Mouse (Mus musculus) layer of hippocampus, postnatal 25 days (tissue): Measurements from ENCODE around the gene Mindy4b-ps. TPM values are rescaled to one million over a fixed set of nuclear protein-coding genes. Genes with fewer than 3 reads are reported as not detected.

Experiments
- DNase-seq, 2 experiments: peaks; one replicate each; pipeline ENCODE4 v3.0.0; 2022; ENCODE audit warnings: mixed read lengths in 2 of 2, low spot score in 1 of 2; ENCODE audit errors: extremely low spot score in 1 of 2
- total RNA-seq, 2 experiments: library from RNA; stranded (reverse); gene quantifications; 2 replicates each; pipeline ENCODE4 v1.2.3; 2021

Gene Mindy4b-ps
- total RNA-seq, 2 experiments from 2014 or later, result 1.4 to 1.5 TPM

DNA sequence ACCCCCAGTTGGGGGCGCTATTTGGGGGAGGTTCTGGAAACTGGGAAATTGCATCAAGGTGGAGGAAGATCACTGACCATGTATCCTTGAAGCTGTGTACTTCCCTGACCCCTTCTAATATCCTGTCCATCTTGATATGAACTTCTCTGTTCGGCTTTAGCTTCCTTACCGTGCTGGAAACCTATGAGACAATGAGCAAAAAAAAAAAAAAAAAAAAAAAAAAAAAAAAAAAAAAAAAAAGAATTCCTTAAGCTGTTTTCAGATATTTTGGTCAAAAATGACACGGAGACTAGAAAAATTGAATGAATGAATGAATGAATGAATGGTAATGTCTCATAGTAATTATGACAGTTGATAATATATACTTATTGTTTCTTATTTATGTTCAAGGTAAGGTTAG is 35.6 kb downstream of the Mindy4b-ps start:
- DNase-seq, result no peak

DNA sequence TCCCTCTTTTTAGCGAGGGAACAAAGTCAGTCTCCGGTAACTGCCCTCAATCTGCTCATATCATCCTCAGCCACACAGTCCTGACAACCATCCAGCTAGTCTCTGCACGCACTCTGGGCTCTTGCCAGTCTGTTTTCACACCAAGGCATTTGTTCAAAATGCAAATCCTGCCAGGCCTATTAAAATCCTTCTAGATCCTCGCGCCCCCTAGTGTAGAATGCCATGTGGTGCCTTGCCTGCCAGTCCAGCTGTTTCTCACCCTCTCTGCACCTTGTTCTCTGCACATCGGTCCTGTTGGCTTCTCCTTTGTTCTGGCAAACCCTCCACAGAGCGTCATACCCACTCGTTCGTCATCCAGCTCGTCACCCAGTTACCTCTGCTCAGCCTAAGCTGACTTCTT is 36.2 kb downstream of the Mindy4b-ps start:
- DNase-seq, result peak; percentile 40 to 67

DNA sequence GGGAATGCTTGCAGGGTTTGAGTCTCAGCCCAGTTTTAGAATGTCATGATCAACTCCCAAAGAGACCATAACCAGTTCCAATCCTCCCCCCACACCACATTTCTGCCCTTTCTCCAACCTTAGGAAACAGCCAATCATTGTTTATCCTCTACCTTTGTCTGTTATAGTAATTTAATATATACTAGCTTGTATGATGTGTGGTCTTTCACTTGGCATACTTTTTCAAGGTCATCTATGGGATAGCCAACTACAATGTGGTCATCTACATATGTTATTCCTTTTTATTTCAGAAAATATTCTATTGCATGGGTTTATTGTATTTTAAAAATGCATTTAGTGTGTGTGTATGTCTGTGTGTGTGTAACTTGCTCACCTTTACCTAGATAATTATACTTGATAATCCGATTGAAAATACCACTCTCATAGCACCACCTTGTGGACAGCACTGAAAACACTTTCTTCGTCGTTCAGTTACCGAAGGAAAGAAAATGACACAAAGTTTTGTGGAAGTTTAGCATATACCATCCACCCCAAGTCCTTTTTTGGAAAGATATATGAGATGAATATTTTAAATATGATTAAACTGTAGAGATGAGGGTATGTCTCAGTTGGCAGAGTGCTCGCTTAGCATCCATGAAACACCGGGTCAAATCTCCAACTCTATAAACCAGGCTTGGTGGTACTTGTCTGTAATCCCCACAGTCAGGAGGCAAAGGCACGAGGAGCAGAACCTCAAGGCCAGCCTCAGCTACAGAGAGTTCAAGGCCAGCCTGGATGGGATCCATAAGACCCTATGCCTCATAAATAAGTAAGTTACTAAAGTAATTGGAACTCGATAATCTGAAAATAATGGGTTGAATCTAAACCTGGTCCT is 37.7 kb downstream of the Mindy4b-ps start:
- DNase-seq, result peak in 1 of 2 experiments; percentile 21

DNA sequence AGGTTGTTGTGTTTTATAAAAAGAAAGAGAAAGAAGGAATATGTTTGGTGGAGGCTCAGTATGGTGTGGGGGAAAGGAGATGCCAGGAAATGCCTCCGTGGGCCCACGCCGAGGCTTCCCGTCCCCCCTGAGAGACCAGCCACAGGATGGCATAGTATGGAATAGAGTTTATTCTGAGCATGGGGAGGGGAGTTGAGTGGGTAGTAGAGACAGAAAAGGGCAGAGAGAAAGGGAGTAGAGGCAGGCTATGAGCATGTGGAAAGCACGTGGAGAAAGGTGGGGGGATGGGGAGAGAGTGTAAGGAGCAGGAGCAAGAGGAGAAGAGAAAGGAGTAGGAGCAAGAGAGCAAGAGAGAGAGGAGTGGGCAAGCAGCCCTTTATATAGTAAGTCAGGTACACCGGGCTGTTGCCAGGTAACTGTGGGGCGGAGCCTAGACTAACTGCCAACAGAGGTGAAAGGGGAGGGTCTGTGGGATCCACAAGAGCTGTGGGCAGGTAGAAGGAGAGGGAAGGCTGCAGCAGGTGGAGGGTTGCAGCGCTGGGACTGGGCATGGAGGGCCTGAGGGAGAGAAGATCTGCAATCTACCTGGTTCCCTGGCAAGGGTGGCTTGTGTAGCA is 38.4 kb downstream of the Mindy4b-ps start:
- no peak for DNase-seq

DNA sequence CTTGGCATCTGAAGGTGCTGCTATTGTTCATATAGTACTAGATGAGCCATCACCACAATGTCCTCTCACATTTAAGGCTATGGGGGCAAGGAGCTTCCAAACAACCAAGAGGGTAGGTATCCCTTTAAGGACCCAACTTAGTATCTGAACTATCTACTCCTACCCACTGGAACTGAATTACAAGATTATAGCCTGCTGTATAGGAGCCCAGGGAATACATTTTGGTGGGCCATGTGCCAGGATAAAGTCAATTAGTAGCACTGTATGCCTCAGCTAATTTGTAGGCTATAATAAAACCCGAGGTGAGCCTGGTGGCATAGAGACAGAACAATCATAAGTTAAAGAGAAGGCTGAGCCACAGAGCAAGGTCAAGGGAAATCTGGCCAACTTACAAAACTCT is 65.7 kb downstream of the Mindy4b-ps start:
- DNase-seq, result no peak

DNA sequence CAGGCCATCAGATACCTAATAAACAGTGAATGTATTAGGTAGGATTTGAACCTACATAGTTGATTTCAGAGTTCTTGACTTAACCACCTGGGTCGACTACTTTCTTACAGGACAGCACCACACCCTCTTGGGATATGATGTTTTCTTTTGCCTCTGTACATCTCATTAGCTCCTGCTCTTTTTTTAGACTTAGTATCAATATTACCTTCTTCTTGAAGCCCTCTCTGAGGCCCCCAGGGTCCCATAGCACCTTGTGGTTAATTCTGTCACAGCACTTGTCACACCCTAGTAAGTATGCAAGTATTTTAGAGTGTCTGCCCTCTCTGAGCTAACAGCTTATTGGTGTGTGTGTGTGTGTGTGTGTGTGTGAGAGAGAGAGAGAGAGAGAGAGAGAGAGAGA is 66.3 kb downstream of the Mindy4b-ps start:
- DNase-seq, result no peak

- DNase-seq, result no peak
Measured at GRCm38 (mm10) chr3:58754361-58754760, 67.8 kb downstream of the Mindy4b-ps start.

DNA sequence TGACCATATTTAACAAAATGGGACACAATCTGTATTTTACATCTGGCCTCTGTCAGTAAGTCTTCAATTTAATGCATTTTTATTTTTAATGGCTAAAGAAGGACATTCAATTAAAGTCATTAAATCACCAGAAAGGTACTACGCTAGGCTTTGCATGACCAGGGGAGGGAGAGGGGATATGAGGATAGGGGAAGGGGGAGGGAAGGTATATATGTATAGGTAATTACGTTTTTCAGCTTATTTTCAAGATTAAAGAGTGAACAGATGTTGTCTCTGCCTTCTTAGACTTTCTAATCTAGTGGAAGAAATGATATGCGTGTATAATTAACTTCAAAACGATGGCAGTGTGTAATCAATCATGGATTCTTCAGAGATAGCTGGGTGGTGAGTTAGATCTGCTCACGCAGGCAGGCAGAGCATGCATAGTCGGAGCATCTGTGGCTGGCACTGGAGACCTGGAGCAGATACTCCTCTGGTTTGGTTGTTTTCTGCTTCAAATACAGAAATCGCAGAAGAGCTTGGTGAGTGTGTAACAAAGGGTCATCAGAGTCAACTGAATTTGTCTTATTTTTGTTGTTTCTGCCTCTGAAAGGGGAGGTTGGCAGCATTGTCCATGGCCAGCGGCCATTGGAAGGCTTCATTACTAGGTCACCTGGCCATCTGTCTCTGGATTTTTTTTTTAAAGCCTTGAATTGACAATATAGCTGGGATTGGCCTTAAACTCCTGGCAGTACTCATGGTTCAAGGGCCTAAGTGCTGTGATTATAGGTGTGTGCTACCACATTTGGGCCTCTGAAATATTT is 70.1 kb downstream of the Mindy4b-ps start:
- DNase-seq, result no peak

- no peak for DNase-seq
Measured at GRCm38 (mm10) chr3:58748724-58749123, 73.4 kb downstream of the Mindy4b-ps start.

DNA sequence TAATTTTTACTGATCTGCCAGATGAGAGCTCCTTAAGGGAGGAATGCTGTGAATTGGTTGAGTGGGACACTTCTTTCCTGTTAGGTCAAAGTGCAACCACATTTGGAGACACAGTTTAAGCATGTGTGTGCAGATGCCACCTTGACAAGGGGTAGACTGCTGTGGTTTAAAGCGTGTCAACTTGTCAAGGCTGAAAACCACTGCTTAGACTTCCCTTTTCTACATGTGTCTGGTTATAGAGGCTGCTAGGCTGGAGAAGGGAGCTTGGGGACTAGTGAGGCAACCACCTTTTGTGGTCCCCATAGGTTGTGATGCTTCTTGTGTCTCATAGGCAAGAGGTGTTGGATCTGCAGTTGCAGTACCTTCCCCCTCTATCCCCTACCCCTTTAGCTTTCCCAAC is 74.2 kb downstream of the Mindy4b-ps start:
- DNase-seq, result no peak

- DNase-seq, result no peak
Measured at GRCm38 (mm10) chr3:58739536-58739935, 82.6 kb downstream of the Mindy4b-ps start.

Other genes with a start within 250 kb of the Mindy4b-ps start
- 100 to 1,000 TPM; 149 to 151 TPM for gene Selenot, start 245.7 kb downstream of the Mindy4b-ps start, total RNA-seq
- 1 to 10 TPM; 1.0 to 1.3 TPM for gene Erich6, start 185.1 kb downstream of the Mindy4b-ps start, total RNA-seq
- gene Siah2, start 129.9 kb downstream of the Mindy4b-ps start, total RNA-seq, result 10 to 100 TPM; 16.9 to 19.0 TPM
- gene Clrn1, start 63.0 kb upstream of the Mindy4b-ps start, total RNA-seq, result 1 to 10 TPM; 1.5 to 1.7 TPM
- 10 to 100 TPM; 42.5 to 50.1 TPM for gene Med12l, start 183.5 kb upstream of the Mindy4b-ps start, total RNA-seq